Mouse (Mus musculus): ENCODE results near the gene Rab24. TPM values are rescaled to one million over a fixed set of nuclear protein-coding genes. Genes with fewer than 3 reads are reported as not detected.

The Rab24 gene
- polyA plus RNA-seq, 1 experiment from 2014 or later = 76.2 TPM

DNA sequence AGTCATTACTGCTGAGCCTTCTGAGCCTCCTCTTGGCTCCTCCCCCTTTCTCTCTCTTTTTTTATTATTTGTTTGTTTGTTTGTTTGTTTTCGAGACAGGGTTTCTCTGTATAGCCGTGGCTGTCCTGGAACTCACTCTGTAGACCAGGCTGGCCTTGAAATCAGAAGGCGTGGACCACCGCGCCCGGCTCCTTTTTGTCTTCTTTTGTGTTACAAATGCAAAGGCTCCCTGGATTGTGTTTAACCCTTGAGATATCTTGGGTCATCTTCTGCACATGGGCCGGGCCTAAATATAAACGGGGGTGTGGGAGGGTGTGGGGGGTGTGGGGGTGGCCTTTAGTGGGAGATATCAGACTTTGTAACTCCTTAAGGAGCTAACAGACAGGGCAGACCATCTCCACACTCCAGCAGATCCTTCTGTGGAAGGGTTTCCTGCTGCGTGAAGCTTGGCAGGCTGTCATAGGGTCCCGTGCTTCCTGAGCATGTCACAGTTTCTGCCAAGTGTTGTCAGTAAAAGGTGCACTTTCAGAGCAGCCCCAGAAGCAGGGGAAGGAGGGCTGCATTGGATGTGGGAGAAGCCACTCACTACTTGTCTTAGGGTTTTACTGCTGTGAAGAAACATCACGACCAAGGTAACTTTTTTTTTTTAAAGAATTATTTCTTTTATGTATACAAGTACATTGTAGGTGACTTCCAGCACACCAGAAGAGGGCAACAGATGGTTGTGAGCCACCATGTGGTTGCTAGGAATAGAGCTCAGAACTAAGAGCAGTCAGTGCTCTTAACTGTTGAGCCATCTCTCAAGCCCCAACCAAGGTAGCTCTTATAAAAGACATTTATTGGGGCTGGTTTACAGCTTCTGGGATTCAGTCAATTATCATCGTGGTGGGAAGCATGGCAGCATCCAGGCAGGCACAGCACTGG is 16.6 kb upstream of the Rab24 start:
- Histone ChIP-seq H3K9me3 (no peaks in the 10 kb centered on the region), H3K4me1 (no peaks in the 10 kb centered on the region), H3K27me3 (ENCODE audit: insufficient read depth, poor library complexity, severe bottlenecking) (no peaks in the 10 kb centered on the region), H3K27ac (no peak overlapping the region), H3K36me3 (no peaks in the 10 kb centered on the region), H3K4me3 (no peak overlapping the region)
- WGBS = 63% methylated on average over 12 of the region's 12 CpGs
- DNase-seq (ENCODE audit: low spot score) = no peak

DNA sequence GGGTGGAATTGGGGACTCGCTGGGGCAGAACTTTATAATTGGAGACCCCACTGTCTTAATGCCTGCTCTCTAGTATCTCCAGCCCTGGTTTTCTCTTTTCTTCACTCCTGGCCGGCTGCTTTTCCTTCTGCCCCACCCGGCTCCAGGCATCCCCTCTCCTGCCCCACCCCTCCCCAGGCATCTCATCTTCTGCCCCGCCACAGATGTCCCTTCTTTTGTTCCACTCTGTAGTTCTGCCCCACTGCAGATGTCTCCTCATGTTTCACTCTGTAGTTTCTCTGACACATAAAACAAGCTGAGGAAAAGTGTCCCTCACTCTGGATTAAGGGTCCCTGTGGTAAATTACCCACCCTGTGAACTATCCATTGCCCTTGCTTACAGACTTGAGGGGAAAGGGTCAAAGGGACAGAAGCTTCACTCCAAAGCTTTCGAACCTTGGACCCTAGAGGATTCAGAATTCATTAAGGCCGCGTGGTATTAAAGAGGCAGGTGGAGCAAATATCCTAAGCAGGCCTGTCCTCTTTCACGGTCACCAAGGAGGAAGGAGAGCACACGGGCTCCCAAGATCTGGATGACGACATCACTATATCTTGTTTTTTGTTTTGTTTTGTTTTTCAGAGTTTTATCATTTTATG is 15.7 kb upstream of the Rab24 start:
- Histone ChIP-seq H3K4me3 (no peak overlapping the region), H3K27me3 (ENCODE audit: insufficient read depth, poor library complexity, severe bottlenecking) (no peaks in the 10 kb centered on the region), H3K9me3 (no peaks in the 10 kb centered on the region), H3K4me1 (no peaks in the 10 kb centered on the region), H3K27ac (no peak overlapping the region), H3K36me3 (no peaks in the 10 kb centered on the region)
- WGBS = 75% methylated on average over 10 of the region's 10 CpGs
- no peak for DNase-seq (ENCODE audit: low spot score)

DNA sequence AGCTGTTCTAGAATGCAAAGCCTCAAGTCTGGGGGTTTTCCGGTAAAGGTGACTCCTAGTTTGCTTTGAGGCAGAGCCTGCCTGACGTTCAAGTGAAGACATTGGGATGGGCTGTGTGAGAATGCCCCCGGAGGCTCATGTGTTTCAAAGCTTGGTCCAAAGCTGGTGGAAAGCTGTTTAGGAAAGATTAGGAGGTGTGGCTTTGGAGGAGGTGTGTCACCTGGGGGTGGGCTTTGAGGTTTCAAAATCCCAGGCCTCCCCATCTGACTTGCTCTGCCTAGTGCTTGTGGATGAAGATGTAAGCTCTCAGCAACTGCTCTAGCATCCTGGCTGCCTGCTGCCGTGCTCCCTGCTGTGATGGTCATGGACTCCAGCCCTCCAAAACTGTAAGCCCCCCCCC is 14.0 kb upstream of the Rab24 start:
- Histone ChIP-seq H3K9me3 (no peaks in the 10 kb centered on the region), H3K36me3 (no peaks in the 10 kb centered on the region), H3K4me1 (peaks cover 7% of the 10 kb centered on the region), H3K27ac (no peak overlapping the region), H3K4me3 (no peak overlapping the region), H3K27me3 (ENCODE audit: insufficient read depth, poor library complexity, severe bottlenecking) (no peaks in the 10 kb centered on the region)
- 76% methylated on average over 4 of the region's 4 CpGs for WGBS
- no peak for DNase-seq (ENCODE audit: low spot score)

DNA sequence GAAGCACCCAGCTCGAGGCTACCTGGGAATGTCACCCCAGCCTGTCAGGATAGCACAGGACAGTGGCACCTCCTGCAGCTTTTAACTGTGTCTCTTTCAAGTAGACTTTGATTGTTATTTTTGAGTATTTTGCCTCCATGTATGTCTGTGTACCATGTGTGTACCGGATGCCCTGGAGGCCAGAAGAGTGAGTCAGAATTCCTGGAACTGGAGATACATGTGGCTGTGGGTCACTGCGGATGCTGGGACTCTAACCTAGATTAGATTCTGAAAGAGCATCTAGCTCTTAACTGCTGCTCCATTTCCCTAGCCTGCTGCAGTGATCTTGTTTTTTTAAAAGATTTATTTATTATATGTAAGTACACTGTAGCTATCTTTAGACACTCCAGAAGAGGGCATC is 10.6 kb upstream of the Rab24 start:
- Histone ChIP-seq H3K4me3 (no peak overlapping the region), H3K27me3 (ENCODE audit: insufficient read depth, poor library complexity, severe bottlenecking) (peaks cover 7% of the 10 kb centered on the region; the same call in 1 of the 2 replicates), H3K4me1 (peaks cover 38% of the 10 kb centered on the region), H3K9me3 (no peaks in the 10 kb centered on the region), H3K27ac (no peak overlapping the region), H3K36me3 (no peaks in the 10 kb centered on the region)
- WGBS = 74% methylated on average over 3 of the region's 3 CpGs
- DNase-seq (ENCODE audit: low spot score) = no peak

DNA sequence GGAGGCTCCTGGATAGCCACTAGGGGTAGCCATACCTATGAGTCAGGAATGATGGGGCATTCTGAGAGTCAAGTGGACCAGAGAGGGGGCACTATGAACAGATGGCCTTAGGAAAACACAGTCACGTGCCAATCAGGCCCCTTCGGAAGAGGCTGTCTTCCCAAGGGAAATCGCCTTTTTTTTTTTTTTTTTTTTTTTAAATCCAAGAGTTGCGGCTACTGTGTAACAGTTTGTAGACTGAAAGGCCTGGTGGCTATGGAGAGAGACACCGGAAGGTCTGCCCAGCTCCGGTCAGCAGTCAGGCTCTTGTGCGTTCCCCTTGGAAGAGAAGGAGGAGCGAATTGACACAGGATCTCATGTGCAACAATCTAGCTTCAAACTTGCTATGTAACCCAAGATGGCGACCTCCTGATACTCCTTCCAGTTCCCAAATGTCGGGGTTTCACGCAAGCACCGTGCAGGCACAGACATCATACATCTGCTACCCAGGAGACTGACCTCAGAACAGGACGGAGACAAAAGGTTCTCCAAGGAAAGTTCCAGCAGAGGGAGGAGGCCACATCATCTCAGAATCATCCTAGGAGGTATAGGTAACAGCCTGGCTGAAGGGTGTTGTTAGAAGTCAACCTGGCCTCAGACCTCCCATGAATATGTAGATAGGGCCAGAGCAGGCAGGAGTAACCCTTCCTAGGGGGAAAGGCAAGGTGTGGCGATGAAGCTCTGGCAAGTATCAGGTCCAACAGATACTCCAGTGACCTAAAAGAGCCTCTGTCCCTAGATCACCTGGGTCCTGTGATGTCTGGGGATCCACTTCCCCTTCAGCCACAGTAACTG is 9.0 kb upstream of the Rab24 start:
- 43% methylated on average over 14 of the region's 14 CpGs for WGBS
- DNase-seq (ENCODE audit: low spot score) = no peak
- Histone ChIP-seq H3K4me1 (peaks cover 43% of the 10 kb centered on the region), H3K9me3 (no peaks in the 10 kb centered on the region), H3K36me3 (peaks cover 6% of the 10 kb centered on the region), H3K27me3 (ENCODE audit: insufficient read depth, poor library complexity, severe bottlenecking) (peaks cover 7% of the 10 kb centered on the region; the same call in 1 of the 2 replicates), H3K4me3 (peak overlapping the region; percentile 82), H3K27ac (peak overlapping the region; percentile 96)

DNA sequence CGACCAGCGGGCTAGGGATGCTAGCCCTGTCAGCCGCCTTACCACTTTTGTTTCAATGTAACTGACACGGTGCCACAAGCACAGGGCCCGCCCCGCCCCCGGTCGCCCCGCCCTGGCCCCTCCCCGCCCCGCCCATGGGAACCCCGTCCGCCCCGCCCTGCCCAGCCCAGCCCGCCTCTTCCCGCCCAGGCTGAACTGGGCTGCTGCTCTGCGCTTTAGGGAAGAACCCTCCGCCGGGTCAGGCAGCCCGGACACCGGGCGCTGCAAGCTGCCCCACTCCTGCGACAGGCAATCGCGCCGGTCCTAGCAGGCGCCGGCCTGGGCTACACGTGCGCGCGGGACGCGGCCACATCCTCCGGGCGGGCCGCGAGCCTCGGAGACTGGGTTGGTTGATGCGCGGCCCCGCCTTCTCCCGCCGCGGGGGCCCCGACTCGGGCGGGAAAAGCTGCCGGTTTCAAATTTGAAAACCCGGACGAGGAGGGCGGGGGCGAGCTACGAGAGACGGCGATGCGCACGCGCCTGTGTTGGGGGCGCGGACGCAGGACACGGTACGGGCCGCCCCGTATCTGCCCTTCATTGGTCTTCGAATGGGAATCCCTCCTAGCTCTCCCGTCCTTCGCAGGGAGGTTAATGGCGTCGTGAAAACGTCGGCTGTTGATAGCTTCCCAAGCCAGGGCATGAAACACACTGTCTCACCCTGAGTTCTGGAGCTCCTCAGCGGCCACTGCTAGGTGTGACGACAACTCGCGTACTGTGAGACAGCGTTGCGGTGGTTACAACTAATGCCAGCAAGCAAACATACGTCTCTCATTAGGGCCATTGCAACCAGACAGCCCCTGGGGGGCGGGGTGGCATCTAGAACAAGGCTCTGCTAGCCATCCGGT is 8.2 kb upstream of the Rab24 start, which contains the start of gene Mxd3:
TSS of gene Mxd3 (minus strand) at position 141 of the 884 bp plus-strand sequence.
- under 1% methylated on average over 78 of the region's 82 CpGs for WGBS
- no peaks in the 10 kb centered on the region for H3K9me3 ChIP-seq
- peak within 1 kb of the TSS; percentile 96 for H3K27ac ChIP-seq
- peak within 1 kb of the TSS; percentile 82 for H3K4me3 ChIP-seq
- peaks cover 7% of the 10 kb centered on the region; the same call in 1 of the 2 replicates for H3K27me3 ChIP-seq (ENCODE audit: insufficient read depth, poor library complexity, severe bottlenecking)
- H3K4me1 ChIP-seq = peaks cover 43% of the 10 kb centered on the region
- peaks cover 15% of the 10 kb centered on the region for H3K36me3 ChIP-seq
- peak; percentile 96 for DNase-seq (ENCODE audit: low spot score)

DNA sequence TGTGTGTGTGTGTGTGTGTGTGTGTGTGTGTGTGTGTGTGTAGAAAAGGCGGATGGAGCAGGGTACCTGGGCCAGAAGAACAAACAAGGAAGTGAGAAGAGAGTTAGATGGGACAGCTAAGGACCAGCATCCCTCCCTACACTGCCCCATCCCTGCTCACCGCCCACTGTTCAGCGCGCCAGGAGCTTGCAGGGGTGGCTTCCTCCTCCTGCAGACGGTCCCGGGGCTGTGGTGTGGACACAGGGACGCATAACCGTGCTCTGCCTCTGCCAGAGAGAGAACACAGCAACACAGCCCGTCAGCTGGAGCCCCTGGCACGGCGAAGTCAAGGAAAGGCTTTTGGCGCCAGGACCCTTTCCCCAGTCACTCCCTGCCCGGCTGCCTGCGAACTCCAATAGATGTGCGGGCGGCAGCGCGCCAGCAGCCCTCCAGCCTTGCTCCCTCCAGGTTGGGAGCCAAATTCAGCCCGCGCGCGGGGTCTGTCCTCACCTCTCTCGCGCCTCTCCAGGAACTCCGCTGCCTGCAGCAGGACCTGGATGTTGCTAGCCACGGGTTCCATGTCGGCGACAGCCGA is 7.5 kb upstream of the Rab24 start:
- H3K4me3 ChIP-seq = peak overlapping the region; percentile 82
- peaks cover 7% of the 10 kb centered on the region; the same call in 1 of the 2 replicates for H3K27me3 ChIP-seq (ENCODE audit: insufficient read depth, poor library complexity, severe bottlenecking)
- no peaks in the 10 kb centered on the region for H3K9me3 ChIP-seq
- H3K4me1 ChIP-seq = peaks cover 43% of the 10 kb centered on the region
- under 1% methylated on average over 28 of the region's 29 CpGs for WGBS
- H3K36me3 ChIP-seq = peaks cover 20% of the 10 kb centered on the region
- peak overlapping the region; percentile 96 for H3K27ac ChIP-seq
- DNase-seq (ENCODE audit: low spot score) = no peak

DNA sequence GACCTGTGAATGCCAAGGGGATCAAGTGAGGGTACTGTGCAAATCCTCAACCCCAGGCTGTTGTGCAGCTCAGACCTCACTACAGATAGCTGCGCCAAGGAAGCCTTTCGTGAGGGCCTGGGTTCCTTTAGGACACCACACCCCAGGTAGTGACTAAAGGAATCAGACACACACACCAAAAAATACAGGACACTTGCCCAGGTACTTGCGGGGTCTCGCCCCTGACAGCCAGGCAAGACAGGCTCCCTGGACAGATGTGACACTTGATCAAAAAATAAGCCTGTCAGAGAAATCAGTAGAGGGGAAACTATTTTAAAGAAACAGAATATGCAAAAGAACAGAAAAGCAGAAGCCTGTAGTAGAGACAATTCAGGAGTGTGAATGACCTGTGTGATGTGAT is 6.9 kb upstream of the Rab24 start:
- peak overlapping the region; percentile 82 for H3K4me3 ChIP-seq
- peaks cover 26% of the 10 kb centered on the region for H3K36me3 ChIP-seq
- H3K27me3 ChIP-seq (ENCODE audit: insufficient read depth, poor library complexity, severe bottlenecking) = peaks cover 7% of the 10 kb centered on the region; the same call in 1 of the 2 replicates
- H3K9me3 ChIP-seq = no peaks in the 10 kb centered on the region
- no peak for DNase-seq (ENCODE audit: low spot score)
- peaks cover 48% of the 10 kb centered on the region for H3K4me1 ChIP-seq
- WGBS = 86% methylated on average over 4 of the region's 4 CpGs
- H3K27ac ChIP-seq = 0 out of 2 replicates have a peak overlapping the region, but pooled peaks have one; percentile 39

DNA sequence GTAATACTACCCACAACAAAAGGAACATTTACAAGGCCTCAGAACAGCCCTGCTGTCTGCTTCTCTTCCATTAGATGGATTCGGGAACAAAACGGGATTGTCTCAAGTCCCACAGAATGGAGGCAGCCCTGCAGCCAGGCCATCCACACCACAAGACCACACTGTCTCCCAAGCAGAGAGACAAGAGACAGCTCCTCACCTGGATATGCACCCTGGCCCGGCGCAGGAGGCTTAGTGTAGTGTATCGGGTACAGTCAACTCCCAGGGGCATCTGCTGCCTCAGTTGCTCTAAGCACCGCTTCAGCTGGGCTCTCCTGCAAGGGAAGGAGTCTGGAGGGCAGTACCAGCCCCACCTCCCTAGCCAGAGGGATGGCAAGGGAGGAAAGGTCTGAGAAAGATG is 6.4 kb upstream of the Rab24 start:
- DNase-seq (ENCODE audit: low spot score) = no peak
- Histone ChIP-seq H3K4me1 (peaks cover 52% of the 10 kb centered on the region), H3K4me3 (peak overlapping the region; percentile 82; the same call in 1 of the 2 replicates), H3K9me3 (no peaks in the 10 kb centered on the region), H3K36me3 (peaks cover 31% of the 10 kb centered on the region), H3K27ac (peak overlapping the region; percentile 39; the same call in 1 of the 2 replicates), H3K27me3 (ENCODE audit: insufficient read depth, poor library complexity, severe bottlenecking) (peaks cover 7% of the 10 kb centered on the region; the same call in 1 of the 2 replicates)
- 83% methylated on average over 6 of the region's 6 CpGs for WGBS

DNA sequence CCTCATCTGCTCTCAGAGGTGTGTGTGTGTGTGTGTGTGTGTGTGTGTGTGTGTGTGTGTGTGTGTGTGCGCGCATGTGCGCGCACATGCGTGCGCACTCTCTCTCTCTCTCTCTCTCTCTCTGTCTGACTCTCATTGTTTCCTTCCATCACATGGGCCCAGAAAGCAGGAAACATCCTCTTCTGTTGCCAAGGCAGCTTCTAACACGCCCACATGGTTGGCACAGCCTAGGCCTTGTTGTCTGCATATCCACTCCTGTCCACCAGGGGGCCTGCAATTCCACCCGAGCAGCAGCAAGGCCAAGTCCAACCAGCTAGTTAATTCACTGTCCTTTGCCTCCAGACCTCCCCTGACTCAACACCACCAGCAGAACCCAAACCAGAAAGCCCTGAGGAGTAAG is 5.9 kb upstream of the Rab24 start:
- no peaks in the 10 kb centered on the region for H3K9me3 ChIP-seq
- peaks cover 7% of the 10 kb centered on the region; the same call in 1 of the 2 replicates for H3K27me3 ChIP-seq (ENCODE audit: insufficient read depth, poor library complexity, severe bottlenecking)
- H3K4me3 ChIP-seq = 0 out of 2 replicates have a peak overlapping the region, but pooled peaks have one; percentile 19
- H3K36me3 ChIP-seq = peaks cover 33% of the 10 kb centered on the region
- no peak overlapping the region; the same call in 1 of the 2 replicates for H3K27ac ChIP-seq
- DNase-seq (ENCODE audit: low spot score) = peak; percentile 94
- 42% methylated on average over 8 of the region's 8 CpGs for WGBS
- peaks cover 58% of the 10 kb centered on the region for H3K4me1 ChIP-seq

DNA sequence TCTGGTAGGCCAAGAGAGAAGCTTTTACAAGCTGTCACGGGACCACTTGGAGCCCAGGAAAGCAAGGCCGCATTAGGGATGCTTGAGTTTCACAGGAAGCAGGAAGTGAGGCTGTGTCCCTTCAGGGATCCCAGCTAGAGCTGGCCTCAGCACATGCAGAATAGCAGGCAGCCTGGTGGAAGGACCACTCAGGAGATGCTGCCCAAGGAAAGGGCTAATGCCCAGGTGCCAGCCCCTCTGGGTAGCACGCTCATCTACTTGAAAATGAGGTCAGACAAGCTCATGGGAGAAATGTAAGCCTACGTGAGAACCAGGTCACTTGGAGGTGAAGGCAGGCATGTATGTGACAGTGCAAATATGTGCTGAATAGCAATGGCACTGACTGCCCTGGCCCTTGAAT is 5.4 kb upstream of the Rab24 start:
- peaks cover 33% of the 10 kb centered on the region for H3K36me3 ChIP-seq
- H3K9me3 ChIP-seq = no peaks in the 10 kb centered on the region
- peaks cover 58% of the 10 kb centered on the region for H3K4me1 ChIP-seq
- H3K27me3 ChIP-seq (ENCODE audit: insufficient read depth, poor library complexity, severe bottlenecking) = peaks cover 7% of the 10 kb centered on the region; the same call in 1 of the 2 replicates
- DNase-seq (ENCODE audit: low spot score) = no peak
- H3K4me3 ChIP-seq = peak overlapping the region; percentile 18; the same call in 1 of the 2 replicates
- 49% methylated on average over 4 of the region's 4 CpGs for WGBS
- 0 out of 2 replicates have a peak overlapping the region, but pooled peaks have one; percentile 0 for H3K27ac ChIP-seq
